Mouse (Mus musculus) liver, adult 2 months (tissue): ENCODE results near the gene Dag1.

Experiments used
- CTCF ChIP-seq: fragments of 200-500 bp; IDR thresholded peaks from 2 replicates; pipeline ENCODE4 v1.5.1; 2011; ENCODE audit warnings: low read depth, low read length, control low read depth
- POLR2A ChIP-seq: fragments of 200-500 bp; IDR thresholded peaks from 2 replicates; pipeline ENCODE4 v1.6.1; 2011; ENCODE audit warnings: low read length, control low read depth; ENCODE audit not compliant: insufficient read depth; ENCODE audit errors: extremely low read depth

DNA sequence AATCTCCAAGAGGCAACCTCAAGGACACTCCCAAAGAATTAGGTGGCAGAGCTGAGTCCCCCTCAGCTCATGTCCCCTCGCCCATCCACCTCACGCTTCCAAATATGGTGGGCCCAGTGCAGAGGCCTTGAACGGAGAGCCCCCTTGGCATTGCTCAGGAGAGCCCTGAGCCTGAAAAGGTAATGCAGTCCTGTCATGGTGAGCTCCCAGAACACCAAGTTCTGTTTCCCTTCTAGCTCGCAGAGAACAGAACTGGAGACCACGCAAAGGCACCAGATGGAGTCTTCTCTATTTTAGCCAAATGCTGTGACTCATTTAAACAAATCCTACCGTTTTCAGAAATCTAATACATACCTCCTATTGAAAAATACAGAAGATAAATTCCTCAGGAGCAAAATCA, 106.3 kb downstream of the Dag1 start:
- TF ChIP-seq POLR2A (no peak), CTCF (no peak)
